Mouse (Mus musculus) MEL (cell line): Measurements from ENCODE around the gene Synpr. TPM values are rescaled to one million over a fixed set of nuclear protein-coding genes. Genes with fewer than 3 reads are reported as not detected.

Experiments used
- DNase-seq: peaks from one replicate; pipeline ENCODE4 v3.0.0; 2011; ENCODE audit warnings: low read depth, low spot score
- H3K27ac ChIP-seq: 2 replicates; pipeline ENCODE4 v1.5.1; 2012; ENCODE audit warnings: low read depth, mild to moderate bottlenecking, control low read depth, low read length, moderate library complexity; ENCODE audit not compliant: control insufficient read depth
- H3K27me3 ChIP-seq, 2 experiments: fragments of 150-350 bp in 1 of 2; sonication (generic) in 1 of 2; 2 replicates each; pipeline ENCODE4 v1.6.1; 2012; ENCODE audit warnings: low read length in 2 of 2, mild to moderate bottlenecking in 2 of 2, improper control_type of control experiment in 1 of 2, moderate library complexity in 1 of 2; ENCODE audit not compliant: insufficient read depth in 2 of 2, control insufficient read depth in 1 of 2
- H3K36me3 ChIP-seq, 2 experiments: 2 replicates each; pipeline ENCODE4 v1.6.1; 2012 to 2014; ENCODE audit warnings: low read length in 2 of 2, improper control_type of control experiment in 1 of 2, inconsistent platforms in 1 of 2, mild to moderate bottlenecking in 1 of 2; ENCODE audit not compliant: insufficient read depth in 2 of 2, control insufficient read depth in 1 of 2
- H3K4me1 ChIP-seq, 2 experiments: fragments of 150-350 bp in 1 of 2; sonication (generic) in 1 of 2; 2 replicates each; pipeline ENCODE4 v1.6.1; 2012; ENCODE audit warnings: low read length in 2 of 2, improper control_type of control experiment in 1 of 2, mild to moderate bottlenecking in 1 of 2; ENCODE audit not compliant: insufficient read depth in 2 of 2, control insufficient read depth in 1 of 2
- H3K4me3 ChIP-seq, 2 experiments: fragments of 150-350 bp in 1 of 2; sonication (generic) in 1 of 2; 2 replicates each; pipeline ENCODE4 v1.5.1; 2012; ENCODE audit warnings: low read depth in 2 of 2, low read length in 2 of 2, mild to moderate bottlenecking in 2 of 2, moderate library complexity in 2 of 2, control low read depth in 1 of 2, improper control_type of control experiment in 1 of 2; ENCODE audit not compliant: control insufficient read depth in 1 of 2, insufficient read depth in 1 of 2
- H3K79me2 ChIP-seq: 2 replicates; pipeline ENCODE4 v1.6.1; 2012; ENCODE audit warnings: mild to moderate bottlenecking, low read length, moderate library complexity; ENCODE audit not compliant: control insufficient read depth, poor library complexity, insufficient read depth
- H3K9ac ChIP-seq: 2 replicates; pipeline ENCODE4 v1.6.1; 2012; ENCODE audit warnings: low read depth, mild to moderate bottlenecking, control low read depth, low read length, moderate library complexity; ENCODE audit not compliant: control insufficient read depth, poor library complexity, severe bottlenecking
- H3K9me3 ChIP-seq: fragments of 150-350 bp; sonication (generic); replicated peaks from 2 replicates; pipeline ENCODE4 v1.6.1; 2012; ENCODE audit warnings: mild to moderate bottlenecking, low read length, improper control_type of control experiment, moderate library complexity; ENCODE audit not compliant: insufficient read depth
- CHD2 ChIP-seq: IDR thresholded peaks from 2 replicates; pipeline ENCODE4 v1.6.1; 2011; ENCODE audit warnings: low read length, improper control_type of control experiment
- E2F4 ChIP-seq: IDR thresholded peaks from 2 replicates; pipeline ENCODE4 v1.6.1; 2011; ENCODE audit warnings: low read depth, low read length, improper control_type of control experiment, borderline replicate concordance
- EP300 ChIP-seq, 2 experiments: IDR thresholded peaks; 2 replicates each; pipeline ENCODE4 v1.6.1; 2011; ENCODE audit warnings: improper control_type of control experiment in 2 of 2, low read length in 2 of 2, low read depth in 1 of 2, mild to moderate bottlenecking in 1 of 2
- ETS1 ChIP-seq: IDR thresholded peaks from 2 replicates; pipeline ENCODE4 v1.6.1; 2012; ENCODE audit warnings: low read depth, mild to moderate bottlenecking, inconsistent platforms, low read length, improper control_type of control experiment, moderate library complexity
- GATA1 ChIP-seq: IDR thresholded peaks from 2 replicates; pipeline ENCODE4 v1.6.1; 2011; ENCODE audit warnings: low read depth, low read length, improper control_type of control experiment
- KAT2A ChIP-seq: conservative IDR thresholded peaks from 2 replicates; pipeline ENCODE4 v1.6.1; 2012; ENCODE audit warnings: low read depth, low read length, improper control_type of control experiment, inconsistent platforms
- POLR2AphosphoS2 ChIP-seq: IDR thresholded peaks from 2 replicates; pipeline ENCODE4 v1.6.1; 2011; ENCODE audit warnings: low read length, improper control_type of control experiment
- POLR2AphosphoS5 ChIP-seq: IDR thresholded peaks from 2 replicates; pipeline ENCODE4 v1.6.1; 2012; ENCODE audit warnings: low read depth, borderline replicate concordance, mild to moderate bottlenecking, inconsistent platforms, low read length, moderate library complexity, mixed read lengths
- TAL1 ChIP-seq: IDR thresholded peaks from 2 replicates; pipeline ENCODE4 v1.6.1; 2012; ENCODE audit warnings: mild to moderate bottlenecking, inconsistent platforms, low read length, moderate library complexity, mixed read lengths
- TBP ChIP-seq: IDR thresholded peaks from 2 replicates; pipeline ENCODE4 v1.8.0; 2011; ENCODE audit warnings: low read depth, low read length, improper control_type of control experiment
- TCF12 ChIP-seq: IDR thresholded peaks from 2 replicates; pipeline ENCODE4 v1.6.1; 2014; ENCODE audit warnings: low read depth, mild to moderate bottlenecking, inconsistent platforms, low read length, improper control_type of control experiment, moderate library complexity
- USF1 ChIP-seq: IDR thresholded peaks from 2 replicates; pipeline ENCODE4 v1.6.1; 2014; ENCODE audit warnings: low read depth, mild to moderate bottlenecking, inconsistent platforms, low read length, improper control_type of control experiment, moderate library complexity
- ZKSCAN1 ChIP-seq: IDR thresholded peaks from 2 replicates; pipeline ENCODE4 v1.6.1; 2012; ENCODE audit warnings: low read depth, mild to moderate bottlenecking, inconsistent platforms, low read length, improper control_type of control experiment, moderate library complexity
- ZMIZ1 ChIP-seq: IDR thresholded peaks from 2 replicates; pipeline ENCODE4 v1.6.1; 2012; ENCODE audit warnings: low read depth, mild to moderate bottlenecking, inconsistent platforms, low read length, improper control_type of control experiment, moderate library complexity
- ZNF384 ChIP-seq: IDR thresholded peaks from 2 replicates; pipeline ENCODE4 v1.6.1; 2012; ENCODE audit warnings: low read depth, mild to moderate bottlenecking, inconsistent platforms, low read length, improper control_type of control experiment
- polyA plus RNA-seq, 2 experiments: library from polyadenylated mRNA; stranded (reverse) in 1 of 2; unstranded in 1 of 2; fragments of >175 nt in 1 of 2; fragments of >200 nt in 1 of 2; gene quantifications; 2 replicates each; pipeline versions ENCODE4 v1.2.1 to v1.2.4; 2012; ENCODE audit warnings: low replicate concordance in 2 of 2, low read depth in 1 of 2; ENCODE audit not compliant: insufficient read length in 2 of 2, insufficient read depth in 1 of 2, missing spikeins in 1 of 2
- total RNA-seq: library from RNA; depleted of rRNA; stranded (reverse); fragments of 300-350 nt; gene quantifications from 2 replicates; pipeline ENCODE4 v1.2.3, GENCODE M21; 2012

Synpr gene
- total and polyA plus RNA-seq, 3 experiments = not detected

DNA sequence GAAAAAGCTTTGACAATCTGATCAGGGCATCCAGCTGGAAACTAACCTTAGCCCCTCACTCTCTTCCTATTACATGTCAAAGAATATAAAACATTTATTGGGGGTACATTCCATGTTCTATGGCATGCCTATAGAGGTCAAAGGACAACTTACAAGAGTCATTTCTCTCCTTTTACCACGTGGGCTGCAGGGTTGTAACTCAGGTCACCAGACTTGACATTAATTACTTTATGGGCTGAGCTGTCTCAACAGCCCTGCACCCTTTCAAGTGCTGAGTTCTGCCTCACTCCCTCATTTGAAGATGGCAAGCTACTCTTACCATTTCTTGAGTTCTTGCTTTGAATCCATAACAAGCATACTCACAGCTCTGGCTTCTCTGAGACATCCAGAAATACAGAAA, 287.9 kb downstream of the Synpr start:
- H3K79me2 ChIP-seq = no peaks in the 10 kb centered on the region
- H3K27ac ChIP-seq = no peak overlapping the region
- no peaks in the 10 kb centered on the region for H3K9me3 ChIP-seq
- no peaks in the 10 kb centered on the region for H3K36me3 ChIP-seq
- no peak overlapping the region for H3K9ac ChIP-seq
- H3K4me1 ChIP-seq = no peaks in the 10 kb centered on the region
- DNase-seq = no peak
- no peak overlapping the region for H3K4me3 ChIP-seq
- no peaks in the 10 kb centered on the region for H3K27me3 ChIP-seq
- TF ChIP-seq ZNF384 = no peak
- no peak for TF ChIP-seq POLR2AphosphoS2
- TF ChIP-seq ZMIZ1 = no peak

DNA sequence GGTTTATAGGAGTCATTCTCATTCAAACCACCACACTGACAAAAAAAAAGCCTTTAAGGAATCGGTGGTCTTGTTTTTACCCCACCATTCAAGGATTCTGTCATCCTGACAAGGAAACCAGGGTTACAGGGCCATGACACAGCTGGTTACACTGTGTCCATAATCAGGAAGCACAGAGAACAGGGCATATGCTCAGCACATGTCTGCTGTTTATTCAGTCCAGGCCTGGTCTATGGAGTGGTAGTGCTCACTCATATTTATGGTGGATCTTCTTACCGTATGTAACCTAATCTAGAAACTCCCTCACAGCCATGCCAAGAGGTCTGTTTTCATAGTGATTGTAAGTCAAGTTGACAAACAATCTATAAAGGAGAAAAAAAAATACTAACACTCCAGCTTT, 293.5 kb downstream of the Synpr start:
- H3K27ac ChIP-seq = no peak overlapping the region
- no peaks in the 10 kb centered on the region for H3K27me3 ChIP-seq
- H3K36me3 ChIP-seq = peaks cover 0 to 5% of the 10 kb centered on the region in 2 experiments; a peak in 1 of 4 replicates
- H3K4me3 ChIP-seq = no peak overlapping the region
- H3K79me2 ChIP-seq = no peaks in the 10 kb centered on the region
- no peaks in the 10 kb centered on the region for H3K9me3 ChIP-seq
- no peak for DNase-seq
- H3K9ac ChIP-seq = no peak overlapping the region
- no peak for TF ChIP-seq GATA1
- no peak for TF ChIP-seq KAT2A
- no peak for TF ChIP-seq USF1
- TF ChIP-seq CHD2 = no peak
- no peak for TF ChIP-seq POLR2AphosphoS5
- H3K4me1 ChIP-seq = peaks cover 0 to 4% of the 10 kb centered on the region in 2 experiments; a peak in 1 of 4 replicates

DNA sequence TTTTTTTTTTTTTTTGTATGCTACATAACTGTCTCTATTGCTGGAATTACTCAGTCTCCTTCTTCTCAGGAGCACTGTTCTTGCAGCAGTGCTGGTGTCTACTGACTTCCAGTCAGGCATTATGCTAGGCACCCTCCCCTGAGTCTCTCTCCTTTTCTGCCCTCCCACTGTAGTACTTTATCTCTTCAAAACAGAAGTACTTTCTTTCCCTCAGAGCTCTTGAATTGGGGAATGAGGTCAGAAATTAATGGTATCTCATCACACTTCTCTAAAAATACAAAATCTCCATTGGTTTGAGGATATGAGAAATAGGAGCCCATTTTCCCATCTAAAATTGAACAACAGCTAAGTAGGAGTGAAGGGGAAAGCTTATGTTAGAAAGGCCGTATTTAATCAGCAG, 294.2 kb downstream of the Synpr start:
- Histone ChIP-seq H3K4me1 (peaks cover 0 to 4% of the 10 kb centered on the region in 2 experiments; a peak in 1 of 4 replicates), H3K27ac (peak overlapping the region; percentile 39), H3K9ac (peak overlapping the region; percentile 25; the same call in 1 of the 2 replicates)

More for the DNA sequence above, 294.2 kb downstream of the Synpr start:
- Histone ChIP-seq H3K9me3 (no peaks in the 10 kb centered on the region), H3K36me3 (peaks cover 0 to 5% of the 10 kb centered on the region in 2 experiments; a peak in 1 of 4 replicates), H3K4me3 (peak overlapping the region in 1 of 2 experiments; percentile 64; a peak in 3 of 4 replicates), H3K27me3 (no peaks in the 10 kb centered on the region)
- peak; percentile 74 for DNase-seq
- no peak for TF ChIP-seq ZKSCAN1
- peak; percentile 55 for TF ChIP-seq TAL1
- TF ChIP-seq ETS1 = peak; percentile 68
- TF ChIP-seq E2F4 = no peak
- TF ChIP-seq TBP = no peak
- peak; percentile 33; the same call in 1 of the 2 replicates for TF ChIP-seq GATA1
- peak in 1 of 2 experiments; percentile 39; a peak in 1 of 4 replicates for TF ChIP-seq EP300 (IDR thresholded peaks at IDR 0.05; ENCODE audit: low read depth in 1 of 2, low read length in 2 of 2)
- TF ChIP-seq TCF12 = peak; percentile 71
- TF ChIP-seq, all 39 proteins: peak for 5
- H3K79me2 ChIP-seq = no peaks in the 10 kb centered on the region
